Mouse (Mus musculus) CD8-positive naive resting alpha-beta T cell, adult 57 days (primary cell): ENCODE results near the gene Nmral1. TPM values are rescaled to one million over a fixed set of nuclear protein-coding genes. Genes with fewer than 3 reads are reported as not detected.

Experiments
- total RNA-seq: library from RNA; stranded (reverse); gene quantifications from one replicate; pipeline ENCODE4 v1.2.4, GENCODE M21; 2023

The Nmral1 gene
- 2.1 TPM for total RNA-seq

GRCm38 (mm10) chr16:4718753-4719518 lies at the start of gene Nmral1:
TSS of gene Nmral1 (minus strand) at chr16:4719356.

GRCm38 (mm10) chr16:4725780-4726527 lies 6.8 kb upstream of the Nmral1 start, which contains the start of gene Hmox2:
TSS of gene Hmox2 (plus strand) at chr16:4726361.

GRCm38 (mm10) chr16:4679121-4680018 lies 39.8 kb downstream of the Nmral1 start, which contains the start of gene Coro7:
TSS of gene Coro7 (minus strand) at chr16:4679777.

Other genes with a start within 250 kb of the Nmral1 start
- gene Srl, start 177.5 kb downstream of the Nmral1 start, total RNA-seq: 0.73 TPM
- gene Tfap4, start 159.5 kb downstream of the Nmral1 start, total RNA-seq: 29.9 TPM
- 1.8 TPM for gene Glis2, start 124.6 kb downstream of the Nmral1 start, total RNA-seq
- gene Pam16, start 94.4 kb downstream of the Nmral1 start, total RNA-seq: 49.2 TPM
- gene Vasn, start 79.4 kb downstream of the Nmral1 start, total RNA-seq: not detected
- 27.2 TPM for gene Dnaja3, start 79.4 kb downstream of the Nmral1 start, total RNA-seq
- 143 TPM for gene Coro7, start 39.6 kb downstream of the Nmral1 start, total RNA-seq
- gene Hmox2, start 7.0 kb upstream of the Nmral1 start, total RNA-seq: 40.5 TPM
- gene Cdip1, start 70.9 kb upstream of the Nmral1 start, total RNA-seq: 46.0 TPM
- gene 4930562C15Rik, start 116.1 kb upstream of the Nmral1 start, total RNA-seq: not detected
- gene Ubald1, start 161.0 kb upstream of the Nmral1 start, total RNA-seq: 198 TPM
- gene Mgrn1, start 166.9 kb upstream of the Nmral1 start, total RNA-seq: 65.7 TPM
- gene Nudt16l1, start 219.4 kb upstream of the Nmral1 start, total RNA-seq: 57.1 TPM
- gene Anks3, start 244.8 kb upstream of the Nmral1 start, total RNA-seq: 74.7 TPM